Mouse (Mus musculus) kidney, adult 2 months (tissue): ENCODE results near the gene Hist2h2aa1.
"Not testable (repeated sequence)": the region's sequence is repeated elsewhere in the genome, so short reads cannot be mapped to it uniquely, and the experiment has no call there.

Experiments used
- CTCF ChIP-seq: fragments of 200-500 bp; conservative IDR thresholded peaks from 2 replicates; pipeline ENCODE4 v1.5.1; 2011; ENCODE audit warnings: low read depth, mild to moderate bottlenecking, control low read depth, low read length, moderate library complexity, mixed read lengths; ENCODE audit not compliant: insufficient read depth, insufficient read length
- POLR2A ChIP-seq: fragments of 200-500 bp; IDR thresholded peaks from one replicate; pipeline ENCODE4 v1.6.1; 2011; ENCODE audit warnings: low read depth, low read length, control low read depth

- not testable (repeated sequence) for TF ChIP-seq CTCF, POLR2A
These were observed 45.4 kb downstream of the Hist2h2aa1 start for GRCm38 (mm10) chr3:96290727-96291126.
